Mouse (Mus musculus) heart, embryonic 15.5 days (tissue): ENCODE measurements around the gene Rpgrip1l. TPM values are rescaled to one million over a fixed set of nuclear protein-coding genes. Genes with fewer than 3 reads are reported as not detected.

Experiments
- ATAC-seq: fragments of 200-750 bp; cut with Nextera tagmentation; replicated peaks from 2 replicates; pipeline ENCODE4 v1.8.0; 2017; ENCODE audit warnings: low read depth, moderate TSS enrichment; ENCODE audit not compliant: insufficient number of reproducible peaks, insufficient read depth, low FRiP score
- H3K27ac ChIP-seq: fragments of 300-500 bp; sonication (generic); 2 replicates; pipeline ENCODE4 v1.5.1; 2015; ENCODE audit warnings: mild to moderate bottlenecking, inconsistent platforms
- H3K27me3 ChIP-seq: fragments of 300-500 bp; sonication (generic); 2 replicates; pipeline ENCODE4 v1.6.1; 2015; ENCODE audit warnings: inconsistent platforms
- H3K36me3 ChIP-seq: fragments of 300-500 bp; sonication (generic); 2 replicates; pipeline ENCODE4 v1.6.1; 2015; ENCODE audit warnings: mild to moderate bottlenecking, inconsistent platforms
- H3K4me1 ChIP-seq: fragments of 300-500 bp; sonication (generic); replicated peaks from 2 replicates; pipeline ENCODE4 v1.6.1; 2015; ENCODE audit warnings: inconsistent platforms
- H3K4me2 ChIP-seq: fragments of 300-500 bp; sonication (generic); 2 replicates; pipeline ENCODE4 v1.6.1; 2015; ENCODE audit warnings: inconsistent platforms, mild to moderate bottlenecking, moderate library complexity
- H3K4me3 ChIP-seq: fragments of 300-500 bp; sonication (generic); 2 replicates; pipeline ENCODE4 v1.5.1; 2015; ENCODE audit warnings: mild to moderate bottlenecking, inconsistent platforms
- H3K9ac ChIP-seq: fragments of 300-500 bp; sonication (generic); 2 replicates; pipeline ENCODE4 v1.6.1; 2015; ENCODE audit warnings: mild to moderate bottlenecking, inconsistent platforms
- H3K9me3 ChIP-seq: fragments of 300-500 bp; sonication (generic); replicated peaks from 2 replicates; pipeline ENCODE4 v1.6.1; 2016; ENCODE audit warnings: inconsistent platforms
- WGBS: fragments of 180-500 bp; shearing (Covaris S2); methylation state at CpG from one replicate; pipeline ENCODE4 v1.1.7; 2015; ENCODE audit warnings: mixed read lengths; 5-methylcytosine and 5-hydroxymethylcytosine counted together
- polyA plus RNA-seq: library from polyadenylated mRNA; unstranded; fragments of >200 nt; fragmentation: Nextera tagmentation; extraction: Ambion mirVana; gene quantifications from 2 replicates; pipeline ENCODE4 v1.2.1, GENCODE M21; 2015

Gene Rpgrip1l
- polyA plus RNA-seq, 1 experiment from 2014 or later, result 6.8 TPM

DNA sequence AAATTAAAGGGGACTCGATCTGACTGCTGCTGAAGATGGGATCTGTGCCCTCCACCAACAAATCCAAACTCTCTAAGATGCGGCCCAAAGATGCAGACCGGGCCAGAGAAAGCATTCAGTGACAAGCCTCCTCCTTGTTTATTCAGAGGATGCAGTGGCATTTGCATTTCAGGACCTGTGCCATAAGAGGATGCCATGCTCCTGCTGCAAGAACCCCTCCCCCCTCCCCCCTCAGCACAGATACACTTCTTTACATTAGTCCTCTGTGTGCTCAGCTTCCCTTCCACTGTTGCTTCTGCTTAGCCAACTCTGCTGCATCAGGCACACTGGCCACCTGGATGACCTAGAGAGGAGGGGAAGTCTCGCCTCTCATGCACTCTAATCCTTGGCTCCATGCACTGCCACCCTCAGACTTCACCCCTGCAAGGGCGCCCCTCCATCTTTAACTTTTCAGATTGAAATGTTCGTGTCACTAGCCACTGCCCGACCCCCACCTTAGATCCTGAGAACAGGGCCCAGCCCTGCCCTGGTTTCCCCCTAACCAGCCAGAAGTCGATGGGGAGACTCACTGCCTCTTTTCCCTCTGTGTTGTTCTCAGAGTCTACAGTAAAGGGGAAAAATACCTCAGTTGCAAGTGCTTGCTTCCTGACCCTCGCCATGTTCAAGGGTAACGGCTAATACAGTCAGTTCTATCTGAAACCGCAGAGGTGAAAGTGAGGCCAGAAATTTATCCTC, 14.6 kb upstream of the Rpgrip1l start:
- no peak for ATAC-seq
- Histone ChIP-seq H3K36me3 (no peaks in the 10 kb centered on the region), H3K27ac (no peak overlapping the region), H3K4me3 (no peak overlapping the region), H3K9ac (no peak overlapping the region), H3K9me3 (no peaks in the 10 kb centered on the region), H3K4me2 (no peak overlapping the region), H3K4me1 (peaks cover 51% of the 10 kb centered on the region), H3K27me3 (no peaks in the 10 kb centered on the region)
- WGBS, result 79% methylated on average over 11 of the region's 11 CpGs

DNA sequence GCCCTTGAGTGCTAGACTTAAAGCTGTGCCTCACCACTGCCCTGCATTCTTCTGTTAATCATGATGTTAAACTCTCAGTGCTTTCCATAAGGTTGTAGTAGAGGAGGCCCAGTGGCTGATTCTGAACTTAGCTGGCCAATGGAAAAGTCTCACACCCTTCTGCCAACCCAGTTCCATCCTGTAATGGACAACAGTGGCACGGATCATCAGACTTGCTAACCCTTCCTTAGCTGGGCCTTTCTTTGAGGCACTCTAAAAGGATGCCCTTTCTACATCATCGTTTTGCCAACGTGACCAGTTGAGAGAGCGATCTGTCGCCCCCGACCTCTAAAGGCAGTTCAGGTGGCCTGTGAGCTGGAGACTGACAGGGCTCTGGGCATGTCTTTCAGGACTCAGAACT, 13.9 kb upstream of the Rpgrip1l start:
- no peak for ATAC-seq
- no peaks in the 10 kb centered on the region for H3K27me3 ChIP-seq
- H3K4me3 ChIP-seq, result no peak overlapping the region
- 85% methylated on average over 6 of the region's 6 CpGs for WGBS
- no peak overlapping the region for H3K4me2 ChIP-seq
- no peak overlapping the region for H3K9ac ChIP-seq
- H3K9me3 ChIP-seq, result no peaks in the 10 kb centered on the region
- no peaks in the 10 kb centered on the region for H3K36me3 ChIP-seq
- H3K4me1 ChIP-seq, result peaks cover 48% of the 10 kb centered on the region
- no peak overlapping the region for H3K27ac ChIP-seq

DNA sequence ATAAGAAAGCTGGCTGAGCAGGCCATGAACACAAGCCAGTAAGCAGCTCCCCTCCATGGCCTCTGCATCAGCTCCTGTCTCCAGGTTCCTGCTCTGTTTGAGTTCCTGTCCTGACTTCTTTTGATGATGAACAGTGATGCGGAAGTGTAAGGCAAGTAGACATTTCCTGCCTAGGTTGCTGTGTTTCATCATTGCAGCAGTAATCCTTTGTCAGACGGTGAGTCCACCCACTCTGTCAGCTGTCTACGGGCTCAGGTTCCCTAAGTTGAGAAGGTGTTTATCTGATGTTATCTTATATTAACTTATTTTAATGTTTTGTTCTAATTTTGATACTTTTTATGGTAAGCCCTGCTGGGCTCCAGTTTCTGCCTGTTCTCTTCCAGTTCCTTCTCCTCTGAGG, 13.0 kb upstream of the Rpgrip1l start:
- no peak for ATAC-seq
- Histone ChIP-seq H3K9me3 (no peaks in the 10 kb centered on the region), H3K4me2 (no peak overlapping the region), H3K9ac (no peak overlapping the region), H3K27me3 (no peaks in the 10 kb centered on the region), H3K4me3 (no peak overlapping the region), H3K36me3 (no peaks in the 10 kb centered on the region), H3K27ac (no peak overlapping the region), H3K4me1 (peaks cover 40% of the 10 kb centered on the region)
- 52% methylated on average over 3 of the region's 3 CpGs for WGBS

DNA sequence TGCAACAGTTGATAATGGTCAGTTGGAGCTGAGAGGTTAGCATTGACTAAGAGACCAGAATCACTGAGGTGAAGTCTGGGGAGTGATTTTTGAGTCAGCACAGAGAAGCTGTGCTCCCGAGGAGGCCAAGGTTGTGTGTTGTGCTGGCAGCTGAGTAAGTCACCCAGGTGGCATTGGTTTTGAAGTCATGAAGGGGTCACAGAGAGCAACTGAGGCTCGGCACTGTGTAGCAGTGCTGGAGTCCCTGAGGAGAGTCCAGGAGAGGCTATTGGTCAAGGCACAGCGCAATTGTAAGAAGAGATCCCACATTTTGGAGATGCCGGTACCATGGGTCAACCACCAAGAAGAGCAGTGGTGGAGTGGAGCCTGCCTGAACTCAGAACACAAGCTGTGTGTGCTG, 11.9 kb upstream of the Rpgrip1l start:
- H3K27me3 ChIP-seq, result no peaks in the 10 kb centered on the region
- 90% methylated on average over 4 of the region's 4 CpGs for WGBS
- ATAC-seq, result no peak
- H3K27ac ChIP-seq, result no peak overlapping the region
- no peaks in the 10 kb centered on the region for H3K36me3 ChIP-seq
- no peak overlapping the region for H3K9ac ChIP-seq
- peaks cover 29% of the 10 kb centered on the region for H3K4me1 ChIP-seq
- no peaks in the 10 kb centered on the region for H3K9me3 ChIP-seq
- no peak overlapping the region for H3K4me2 ChIP-seq
- no peak overlapping the region for H3K4me3 ChIP-seq

DNA sequence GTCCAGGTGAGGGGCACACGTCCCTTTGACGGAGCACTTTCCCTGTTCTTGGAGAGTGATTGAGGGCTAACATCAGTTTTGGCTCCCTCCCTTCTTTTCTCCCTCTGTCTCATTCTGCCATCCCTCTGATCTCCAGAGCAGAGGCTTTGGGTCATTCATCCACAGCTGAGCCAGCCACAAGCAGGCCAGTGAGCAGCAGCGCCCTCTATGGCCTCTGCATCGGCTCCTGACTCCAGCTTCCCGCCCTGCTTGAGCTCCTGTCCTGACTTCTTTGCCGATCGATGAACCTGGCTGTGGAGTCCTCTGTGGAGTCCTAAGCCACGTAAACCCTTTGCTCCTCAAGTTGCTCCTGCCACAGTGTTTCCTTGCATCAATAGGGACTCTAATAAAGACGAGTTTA, 11.2 kb upstream of the Rpgrip1l start:
- H3K9ac ChIP-seq, result no peak overlapping the region
- H3K4me1 ChIP-seq, result peaks cover 23% of the 10 kb centered on the region
- WGBS, result 65% methylated on average over 9 of the region's 9 CpGs
- no peaks in the 10 kb centered on the region for H3K27me3 ChIP-seq
- ATAC-seq, result no peak
- H3K27ac ChIP-seq, result peak overlapping the region; percentile 66
- no peak overlapping the region for H3K4me3 ChIP-seq
- no peaks in the 10 kb centered on the region for H3K9me3 ChIP-seq
- no peak overlapping the region for H3K4me2 ChIP-seq
- no peaks in the 10 kb centered on the region for H3K36me3 ChIP-seq

DNA sequence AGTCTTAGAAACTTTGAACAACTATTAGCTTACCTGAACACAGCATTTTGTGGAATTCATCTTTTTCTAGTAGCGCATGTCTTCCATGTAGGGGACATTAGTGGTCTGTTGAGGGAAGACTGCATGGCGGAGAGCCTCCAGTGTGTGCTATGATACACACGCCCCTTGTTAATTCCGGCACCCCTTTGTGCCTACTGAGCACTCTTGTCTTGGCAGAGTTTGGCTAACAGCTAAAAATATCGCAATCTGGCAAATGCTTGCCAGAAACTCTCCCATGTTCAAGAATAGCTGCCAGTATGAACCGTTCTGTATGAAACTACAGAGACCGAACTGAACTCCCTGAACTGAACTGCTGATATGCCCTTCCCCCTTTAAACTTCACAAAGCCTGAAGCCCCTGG, 10.4 kb upstream of the Rpgrip1l start:
- Histone ChIP-seq H3K4me2 (peak overlapping the region; percentile 20; the same call in 1 of the 2 replicates), H3K9me3 (no peaks in the 10 kb centered on the region), H3K4me1 (peaks cover 18% of the 10 kb centered on the region), H3K9ac (no peak overlapping the region), H3K36me3 (no peaks in the 10 kb centered on the region), H3K27me3 (no peaks in the 10 kb centered on the region), H3K4me3 (no peak overlapping the region), H3K27ac (peak overlapping the region; percentile 66)
- ATAC-seq, result no peak
- 57% methylated on average over 7 of the region's 7 CpGs for WGBS

DNA sequence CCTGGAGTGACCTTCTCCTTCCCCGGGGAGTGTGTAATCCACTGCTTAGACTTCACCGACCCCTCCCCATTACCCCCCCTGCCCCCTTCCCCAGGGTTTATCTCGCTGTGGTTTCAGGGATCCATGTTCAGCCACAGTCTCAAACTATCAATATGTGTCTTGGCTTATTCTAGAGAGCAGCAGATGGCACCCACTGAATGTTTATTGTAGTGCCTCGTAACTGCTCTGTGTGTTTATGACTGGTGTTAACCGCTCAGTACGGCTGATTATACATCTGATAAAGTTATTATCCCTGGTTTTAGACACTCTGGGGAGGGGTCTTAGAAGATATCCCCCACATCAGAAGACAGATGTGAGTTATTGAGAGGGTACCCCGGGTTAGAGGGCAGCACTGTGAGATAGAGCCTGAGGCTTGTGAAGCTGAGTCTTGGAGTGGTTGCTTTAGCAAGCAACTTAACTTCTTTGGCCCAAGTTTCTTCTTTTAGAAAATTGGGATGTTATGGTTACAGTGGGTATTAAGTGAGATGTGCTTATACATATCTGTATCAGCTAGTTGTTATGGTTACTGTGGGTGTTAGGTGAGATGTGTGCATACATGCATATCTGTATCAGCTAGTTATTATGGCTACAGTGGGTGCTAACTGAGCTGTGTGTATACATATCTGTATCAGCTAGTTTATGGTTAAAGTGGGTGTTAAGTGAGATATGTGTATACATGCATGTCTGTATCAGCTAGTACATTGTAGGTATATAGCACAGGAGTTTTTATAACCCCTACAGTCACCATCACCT, 6.1 kb upstream of the Rpgrip1l start:
- WGBS, result 74% methylated on average over 7 of the region's 7 CpGs

DNA sequence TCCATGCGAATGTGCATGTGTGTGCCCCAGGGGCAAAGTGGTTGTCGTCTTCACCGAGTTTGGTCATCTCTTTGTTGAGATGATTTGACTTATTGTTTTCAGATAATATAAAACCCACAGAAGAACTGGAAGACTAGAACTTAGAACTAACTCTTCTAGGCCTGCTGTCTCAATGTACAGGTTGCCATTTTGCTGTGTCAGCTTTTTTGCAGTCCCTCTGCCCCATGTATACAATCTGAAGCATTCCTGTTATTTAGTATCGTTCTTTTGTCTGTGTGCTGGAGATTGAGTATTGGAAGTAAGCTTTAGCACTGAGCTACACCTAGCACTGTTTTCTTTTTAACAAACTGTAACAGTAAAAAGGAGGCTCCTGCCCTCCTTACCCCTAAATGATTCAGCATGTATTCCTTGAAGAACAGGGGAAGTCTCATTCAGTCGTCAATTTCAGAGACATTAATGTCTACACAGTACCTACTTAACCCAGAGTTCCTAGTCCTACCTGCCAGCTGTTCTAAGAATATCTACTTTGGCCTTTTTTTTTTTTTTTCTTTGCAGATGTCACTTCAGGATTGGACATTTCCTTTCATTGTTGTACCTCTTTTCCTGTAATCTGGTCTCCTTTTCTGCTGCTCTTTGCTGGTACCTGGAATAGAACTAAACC, 4.6 kb upstream of the Rpgrip1l start:
- Histone ChIP-seq H3K4me2 (no peak overlapping the region), H3K27ac (no peak overlapping the region), H3K9me3 (no peaks in the 10 kb centered on the region), H3K9ac (no peak overlapping the region), H3K27me3 (no peaks in the 10 kb centered on the region), H3K4me1 (peaks cover 12% of the 10 kb centered on the region), H3K4me3 (no peak overlapping the region), H3K36me3 (no peaks in the 10 kb centered on the region)
- 88% methylated on average over 5 of the region's 5 CpGs for WGBS
- ATAC-seq, result no peak

More for the DNA sequence above, 6.1 kb upstream of the Rpgrip1l start:
- Histone ChIP-seq H3K27ac (no peak overlapping the region), H3K4me3 (no peak overlapping the region), H3K9ac (no peak overlapping the region), H3K27me3 (no peaks in the 10 kb centered on the region), H3K36me3 (no peaks in the 10 kb centered on the region), H3K4me2 (no peak overlapping the region), H3K9me3 (no peaks in the 10 kb centered on the region), H3K4me1 (peaks cover 23% of the 10 kb centered on the region)
- ATAC-seq, result no peak

DNA sequence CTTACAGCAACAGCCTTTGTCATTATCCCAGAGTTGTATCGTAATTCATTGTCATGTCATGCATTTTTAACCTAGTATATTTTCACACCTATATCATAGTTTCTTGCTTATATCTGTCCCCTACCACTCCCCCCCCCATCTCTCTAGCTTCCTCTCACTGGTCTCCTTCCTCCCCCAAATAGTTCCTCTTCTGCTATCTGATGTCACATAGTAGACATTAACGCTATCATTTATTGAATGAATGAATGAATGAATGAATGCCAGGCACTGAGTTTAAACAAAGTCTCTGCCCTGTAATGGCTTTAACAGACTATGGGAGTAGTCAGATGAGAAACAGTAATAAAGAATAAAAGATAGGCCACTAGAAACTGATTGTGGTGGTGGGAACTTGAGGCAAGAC, 720 bp downstream of the Rpgrip1l start:
- Histone ChIP-seq H3K9me3 (no peaks in the 10 kb centered on the region), H3K4me1 (peaks cover 18% of the 10 kb centered on the region), H3K4me2 (peak overlapping the region; percentile 73), H3K27me3 (no peaks in the 10 kb centered on the region), H3K36me3 (peaks cover 3% of the 10 kb centered on the region; the same call in 1 of the 2 replicates), H3K9ac (peak overlapping the region; percentile 58), H3K27ac (no peak overlapping the region), H3K4me3 (peak overlapping the region; percentile 63)
- no peak for ATAC-seq
- WGBS, result 71% methylated on average over 2 of the region's 2 CpGs

DNA sequence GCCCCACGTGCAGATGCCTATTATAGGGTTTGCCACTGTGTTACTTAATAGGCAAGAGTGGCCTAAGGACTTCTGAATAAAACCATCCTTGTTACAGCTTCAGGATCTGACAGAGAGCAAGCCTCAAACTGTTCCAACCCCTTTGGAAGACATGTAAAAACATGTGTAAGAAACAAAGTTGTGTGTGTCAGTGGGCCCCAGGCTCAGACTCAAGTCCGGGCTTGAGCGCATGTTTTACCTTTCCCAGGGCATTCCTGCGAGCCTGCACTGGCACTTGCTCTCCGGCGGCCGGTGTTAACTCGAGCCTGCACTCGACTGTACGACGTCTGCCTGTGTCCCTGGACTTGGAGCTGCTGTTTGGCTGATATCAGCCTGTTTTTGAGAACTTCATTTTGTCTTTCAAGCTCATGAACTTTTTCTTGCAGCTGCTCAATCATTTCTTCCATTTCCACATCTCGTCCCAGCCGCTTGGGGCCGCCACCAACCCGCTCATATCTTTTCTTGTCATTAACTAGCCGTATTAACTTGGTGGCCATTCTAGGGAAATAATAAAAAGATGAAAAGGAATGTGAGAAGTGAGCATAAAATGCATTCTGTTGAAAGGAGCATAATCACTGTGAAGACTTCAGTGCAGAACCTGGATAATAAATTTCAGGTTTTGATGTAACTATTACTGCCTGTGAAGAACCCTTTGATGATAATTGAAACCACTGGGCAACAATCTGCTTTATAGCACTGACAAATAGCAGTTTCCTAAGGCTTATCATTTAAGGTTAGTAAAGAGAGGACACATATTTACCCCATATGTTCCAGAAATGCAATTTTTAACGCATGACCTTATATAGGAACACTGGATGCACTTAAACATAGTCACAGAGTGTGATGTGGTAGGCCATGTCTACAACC, 8.3 kb downstream of the Rpgrip1l start:
- H3K4me3 ChIP-seq, result no peak overlapping the region
- H3K27me3 ChIP-seq, result no peaks in the 10 kb centered on the region
- H3K27ac ChIP-seq, result no peak overlapping the region
- H3K9ac ChIP-seq, result no peak overlapping the region
- H3K4me1 ChIP-seq, result no peaks in the 10 kb centered on the region
- H3K36me3 ChIP-seq, result peaks cover 12% of the 10 kb centered on the region
- WGBS, result 60% methylated on average over 17 of the region's 17 CpGs
- H3K4me2 ChIP-seq, result no peak overlapping the region
- ATAC-seq, result no peak
- no peaks in the 10 kb centered on the region for H3K9me3 ChIP-seq

DNA sequence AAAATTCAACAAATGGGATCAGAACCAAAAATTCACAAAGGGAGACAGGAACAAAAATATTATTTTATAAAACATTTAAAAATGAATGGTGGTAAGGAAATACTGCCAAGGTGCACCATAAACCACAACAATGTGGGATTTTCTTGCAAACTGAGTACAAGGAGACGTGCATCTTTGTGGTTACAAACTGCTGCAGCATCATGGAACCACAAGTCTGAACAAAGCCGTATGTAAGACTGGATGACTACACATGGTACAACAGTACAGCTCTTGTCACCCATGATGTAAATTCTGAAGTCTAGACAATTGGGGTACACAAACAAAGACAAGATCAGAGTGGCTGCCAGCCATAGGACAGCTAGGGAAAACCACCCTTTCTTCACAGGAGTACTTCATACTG, 14.4 kb downstream of the Rpgrip1l start:
- no peak for ATAC-seq
- Histone ChIP-seq H3K4me3 (no peak overlapping the region), H3K27ac (no peak overlapping the region), H3K4me2 (no peak overlapping the region), H3K4me1 (no peaks in the 10 kb centered on the region), H3K9me3 (no peaks in the 10 kb centered on the region), H3K9ac (no peak overlapping the region), H3K36me3 (peaks cover 7% of the 10 kb centered on the region), H3K27me3 (no peaks in the 10 kb centered on the region)
- WGBS, result 83% methylated on average over 2 of the region's 2 CpGs
